Mouse (Mus musculus) forebrain, embryonic 12.5 days (tissue): ENCODE measurements at regions not wholly inside any gene's neighbourhood (a gene's known extent, or its start where the extent isn't known, plus 50 kb on each side); places are given as distances from the start of the nearest gene placed in this dataset.

Experiments
- ATAC-seq: fragments of 200-750 bp; cut with Nextera tagmentation; 2 replicates; pipeline ENCODE4 v1.8.0; 2017; ENCODE audit warnings: moderate TSS enrichment; ENCODE audit not compliant: low FRiP score
- H3K27ac ChIP-seq: fragments of 300-500 bp; sonication (generic); 2 replicates; pipeline ENCODE4 v1.5.1; 2016; ENCODE audit warnings: mild to moderate bottlenecking
- H3K27me3 ChIP-seq: fragments of 300-500 bp; sonication (generic); 2 replicates; pipeline ENCODE4 v1.6.1; 2016; ENCODE audit warnings: mild to moderate bottlenecking
- H3K36me3 ChIP-seq: fragments of 300-500 bp; sonication (generic); replicated peaks from 2 replicates; pipeline ENCODE4 v1.6.1; 2016; ENCODE audit warnings: mild to moderate bottlenecking
- H3K4me1 ChIP-seq: fragments of 300-500 bp; sonication (generic); 2 replicates; pipeline ENCODE4 v1.6.1; 2016
- H3K4me2 ChIP-seq: fragments of 300-500 bp; sonication (generic); 2 replicates; pipeline ENCODE4 v1.6.1; 2016; ENCODE audit warnings: mild to moderate bottlenecking, moderate library complexity
- H3K4me3 ChIP-seq: fragments of 300-500 bp; sonication (generic); replicated peaks from 2 replicates; pipeline ENCODE4 v1.5.1; 2016; ENCODE audit warnings: mild to moderate bottlenecking
- H3K9ac ChIP-seq: fragments of 300-500 bp; sonication (generic); 2 replicates; pipeline ENCODE4 v1.6.1; 2016; ENCODE audit warnings: mild to moderate bottlenecking
- H3K9me3 ChIP-seq: fragments of 300-500 bp; sonication (generic); 2 replicates; pipeline ENCODE4 v1.6.1; 2016
- WGBS: fragments of 180-500 bp; shearing (Covaris S2); methylation state at CpG from one replicate; pipeline ENCODE4 v1.1.7; 2016; 5-methylcytosine and 5-hydroxymethylcytosine counted together

GRCm38 (mm10) chr10:34862693-34863092, 379.5 kb downstream of the Frk start:
- no peak for ATAC-seq
- no peaks in the 10 kb centered on the region for H3K36me3 ChIP-seq
- no peak overlapping the region for H3K9ac ChIP-seq
- H3K4me3 ChIP-seq, result no peak overlapping the region
- H3K27me3 ChIP-seq, result no peaks in the 10 kb centered on the region
- H3K4me2 ChIP-seq, result no peak overlapping the region
- no peaks in the 10 kb centered on the region for H3K9me3 ChIP-seq
- H3K27ac ChIP-seq, result no peak overlapping the region
- no peaks in the 10 kb centered on the region for H3K4me1 ChIP-seq
- WGBS, result 69% methylated on average over 1 of the region's 1 CpGs

DNA sequence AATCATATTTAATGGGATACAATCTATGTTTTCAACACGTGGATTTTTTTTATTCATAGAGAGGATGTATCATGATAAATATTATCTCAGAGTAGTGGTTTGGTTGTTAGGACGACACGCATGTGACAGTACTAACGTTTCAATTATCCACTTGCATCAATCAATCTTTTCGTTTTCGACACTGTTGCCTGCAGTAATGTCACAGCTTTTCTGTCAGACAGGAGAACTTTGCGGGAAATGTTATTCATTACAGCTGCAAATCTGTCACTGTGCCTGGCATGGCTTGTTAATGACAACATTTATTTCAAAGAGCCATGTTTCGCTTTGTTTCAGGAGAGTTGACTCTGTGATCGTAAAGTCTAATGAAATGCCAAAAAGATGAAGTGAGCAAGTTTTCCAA, 388.7 kb downstream of the Frk start:
- no peak overlapping the region for H3K9ac ChIP-seq
- H3K4me3 ChIP-seq, result no peak overlapping the region
- H3K4me1 ChIP-seq, result no peaks in the 10 kb centered on the region
- no peak overlapping the region for H3K4me2 ChIP-seq
- H3K27ac ChIP-seq, result no peak overlapping the region
- no peak for ATAC-seq
- H3K36me3 ChIP-seq, result no peaks in the 10 kb centered on the region
- WGBS, result 76% methylated on average over 9 of the region's 9 CpGs
- H3K27me3 ChIP-seq, result no peaks in the 10 kb centered on the region
- no peaks in the 10 kb centered on the region for H3K9me3 ChIP-seq

DNA sequence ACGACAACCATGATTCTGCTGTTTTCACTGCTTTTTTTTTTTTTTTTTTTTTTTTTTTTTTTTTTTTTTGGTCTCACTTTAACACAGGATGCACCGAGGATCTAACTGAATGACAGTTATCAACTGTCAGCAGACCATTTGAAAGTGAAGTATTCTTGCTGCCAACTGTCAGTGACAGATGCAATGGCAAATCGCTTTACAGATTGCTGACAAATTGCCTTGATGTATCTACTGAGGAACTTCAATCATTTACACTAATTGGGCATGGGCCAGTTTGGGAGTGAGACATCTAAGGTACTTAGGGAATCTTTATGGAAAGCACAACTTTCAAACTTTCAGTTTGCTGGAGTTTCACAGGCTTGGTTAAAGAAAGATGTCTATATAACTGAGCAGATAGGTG, 395.3 kb downstream of the Frk start:
- Histone ChIP-seq H3K4me2 (no peak overlapping the region), H3K27ac (no peak overlapping the region), H3K4me3 (no peak overlapping the region), H3K27me3 (no peaks in the 10 kb centered on the region), H3K4me1 (no peaks in the 10 kb centered on the region), H3K9me3 (no peaks in the 10 kb centered on the region), H3K36me3 (no peaks in the 10 kb centered on the region), H3K9ac (no peak overlapping the region)
- 79% methylated on average over 3 of the region's 3 CpGs for WGBS
- no peak for ATAC-seq

DNA sequence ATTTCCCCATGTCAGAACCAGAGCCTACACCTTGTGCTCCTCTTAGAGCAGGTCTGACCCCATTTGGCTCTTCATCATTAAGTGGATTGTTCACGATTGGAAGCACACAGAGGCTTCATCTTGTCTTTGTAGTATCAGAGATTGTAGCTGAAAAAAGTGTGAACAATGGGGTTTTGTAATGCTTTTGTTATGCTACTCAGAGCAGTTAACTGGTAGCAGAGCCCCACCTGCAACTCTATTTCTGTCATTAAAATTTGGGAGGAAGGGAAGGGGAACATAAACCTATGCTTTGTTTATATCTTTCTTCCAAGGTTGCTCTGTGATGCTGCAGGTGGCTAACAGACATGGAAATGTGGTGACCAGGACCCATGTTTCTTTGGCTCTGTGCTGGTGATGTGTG, 404.4 kb downstream of the Frk start:
- 38% methylated on average over 1 of the region's 1 CpGs for WGBS
- H3K9me3 ChIP-seq, result no peaks in the 10 kb centered on the region
- H3K27ac ChIP-seq, result no peak overlapping the region
- H3K4me3 ChIP-seq, result no peak overlapping the region
- no peak overlapping the region for H3K9ac ChIP-seq
- H3K4me1 ChIP-seq, result no peaks in the 10 kb centered on the region
- H3K36me3 ChIP-seq, result no peaks in the 10 kb centered on the region
- no peaks in the 10 kb centered on the region for H3K27me3 ChIP-seq
- no peak for ATAC-seq
- H3K4me2 ChIP-seq, result no peak overlapping the region

- Histone ChIP-seq H3K9me3 (no peaks in the 10 kb centered on the region), H3K4me3 (no peak overlapping the region), H3K27ac (no peak overlapping the region), H3K36me3 (no peaks in the 10 kb centered on the region), H3K9ac (no peak overlapping the region), H3K4me2 (no peak overlapping the region), H3K27me3 (no peaks in the 10 kb centered on the region), H3K4me1 (no peaks in the 10 kb centered on the region)
- WGBS, result 79% methylated on average over 5 of the region's 5 CpGs
- ATAC-seq, result no peak
Observed at GRCm38 (mm10) chr10:34904274-34904673, 421.1 kb downstream of the Frk start.

DNA sequence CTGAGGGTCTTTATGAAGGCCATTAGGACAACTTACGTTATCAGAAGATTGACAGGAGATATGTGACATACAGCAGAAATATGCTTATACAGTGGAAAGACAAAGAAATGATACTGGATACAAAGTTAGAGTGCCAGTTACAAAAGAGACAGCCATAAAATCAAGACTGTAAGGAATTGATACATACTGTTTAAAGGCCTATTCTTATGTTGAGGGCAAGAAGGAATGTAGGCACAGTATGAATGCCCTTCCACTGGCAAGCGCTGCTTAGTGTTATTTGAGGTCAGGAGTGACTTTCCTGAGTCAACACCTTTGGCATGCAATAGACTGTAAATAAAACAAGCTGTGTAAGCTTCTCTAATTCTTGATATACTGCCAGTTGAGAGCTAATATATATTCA, 421.5 kb downstream of the Frk start:
- no peaks in the 10 kb centered on the region for H3K36me3 ChIP-seq
- no peak for ATAC-seq
- H3K9ac ChIP-seq, result no peak overlapping the region
- WGBS, result 89% methylated on average over 2 of the region's 2 CpGs
- no peaks in the 10 kb centered on the region for H3K9me3 ChIP-seq
- no peak overlapping the region for H3K4me3 ChIP-seq
- H3K4me2 ChIP-seq, result no peak overlapping the region
- H3K4me1 ChIP-seq, result no peaks in the 10 kb centered on the region
- no peaks in the 10 kb centered on the region for H3K27me3 ChIP-seq
- no peak overlapping the region for H3K27ac ChIP-seq

GRCm38 (mm10) chr10:34912153-34912723, 429.0 kb downstream of the Frk start:
- WGBS, result 86% methylated on average over 2 of the region's 2 CpGs
- no peak overlapping the region for H3K9ac ChIP-seq
- H3K4me1 ChIP-seq, result no peaks in the 10 kb centered on the region
- no peak overlapping the region for H3K4me3 ChIP-seq
- no peaks in the 10 kb centered on the region for H3K36me3 ChIP-seq
- no peak for ATAC-seq
- no peak overlapping the region for H3K27ac ChIP-seq
- H3K9me3 ChIP-seq, result no peaks in the 10 kb centered on the region
- no peak overlapping the region for H3K4me2 ChIP-seq
- no peaks in the 10 kb centered on the region for H3K27me3 ChIP-seq
